Mouse (Mus musculus) myocyte (in vitro differentiated cells): ENCODE measurements around the gene Mbnl2. TPM values are rescaled to one million over a fixed set of nuclear protein-coding genes. Genes with fewer than 3 reads are reported as not detected.

Experiments used
- H3K27me3 ChIP-seq: one replicate; pipeline ENCODE4 v1.6.1; 2011; ENCODE audit not compliant: control insufficient read depth, insufficient read depth, insufficient read length
- H3K36me3 ChIP-seq: one replicate; pipeline ENCODE4 v1.6.1; 2011; ENCODE audit not compliant: control insufficient read depth, insufficient read depth
- H3K4me2 ChIP-seq: one replicate; pipeline ENCODE4 v1.6.1; 2011; ENCODE audit warnings: low read depth, control low read depth
- H3K4me3 ChIP-seq: one replicate; pipeline ENCODE4 v1.5.1; 2011; ENCODE audit warnings: mild to moderate bottlenecking, control low read depth, moderate library complexity
- H3K79me2 ChIP-seq: one replicate; pipeline ENCODE4 v1.6.1; 2011; ENCODE audit not compliant: control insufficient read depth, insufficient read depth
- H3ac ChIP-seq: one replicate; pipeline ENCODE4 v1.6.1; 2011; ENCODE audit not compliant: control insufficient read depth, insufficient read length
- CEBPB ChIP-seq: IDR thresholded peaks from 2 replicates; pipeline ENCODE4 v1.6.1; 2011; ENCODE audit warnings: mild to moderate bottlenecking, moderate library complexity; ENCODE audit not compliant: poor library complexity, insufficient read depth, severe bottlenecking
- E2F4 ChIP-seq: IDR thresholded peaks from one replicate; pipeline ENCODE4 v1.6.1; 2011; ENCODE audit warnings: mild to moderate bottlenecking, control low read depth, moderate library complexity; ENCODE audit not compliant: insufficient read depth
- MAX ChIP-seq: IDR thresholded peaks from one replicate; pipeline ENCODE4 v1.6.1; 2011; ENCODE audit warnings: low read depth, mild to moderate bottlenecking, control low read depth
- MYOD1 ChIP-seq, 3 experiments: IDR thresholded peaks; one replicate each; pipeline ENCODE4 v1.6.1; 2011; ENCODE audit warnings: control low read depth in 2 of 3, low read depth in 2 of 3, mild to moderate bottlenecking in 2 of 3, moderate library complexity in 1 of 3; ENCODE audit not compliant: insufficient read length in 2 of 3, control insufficient read depth in 1 of 3
- MYOG ChIP-seq, 3 experiments: IDR thresholded peaks; one replicate each; pipeline ENCODE4 v1.6.1; 2011; ENCODE audit warnings: control low read depth in 2 of 3, low read depth in 2 of 3, mild to moderate bottlenecking in 2 of 3; ENCODE audit not compliant: insufficient read length in 2 of 3, control insufficient read depth in 1 of 3, insufficient read depth in 1 of 3
- POLR2A ChIP-seq: IDR thresholded peaks from one replicate; pipeline ENCODE4 v1.6.1; 2011; ENCODE audit warnings: low read depth, mild to moderate bottlenecking, control low read depth, moderate library complexity; ENCODE audit not compliant: insufficient read length
- POLR2AphosphoS2 ChIP-seq: IDR thresholded peaks from one replicate; pipeline ENCODE4 v1.6.1; 2011; ENCODE audit warnings: low read depth, control low read depth; ENCODE audit not compliant: insufficient read length
- REST ChIP-seq: IDR thresholded peaks from one replicate; pipeline ENCODE4 v1.6.1; 2011; ENCODE audit warnings: mild to moderate bottlenecking, control low read depth, moderate library complexity; ENCODE audit not compliant: insufficient read depth, insufficient read length
- SRF ChIP-seq: IDR thresholded peaks from one replicate; pipeline ENCODE4 v1.6.1; 2011; ENCODE audit warnings: low read depth; ENCODE audit not compliant: control insufficient read depth, insufficient read length
- TCF12 ChIP-seq: IDR thresholded peaks from one replicate; pipeline ENCODE4 v1.6.1; 2011; ENCODE audit warnings: mild to moderate bottlenecking, control low read depth; ENCODE audit not compliant: poor library complexity, insufficient read depth, severe bottlenecking
- TCF3 ChIP-seq: IDR thresholded peaks from one replicate; pipeline ENCODE4 v1.6.1; 2011; ENCODE audit warnings: low read depth, control low read depth; ENCODE audit not compliant: insufficient read length
- USF1 ChIP-seq: IDR thresholded peaks from one replicate; pipeline ENCODE4 v1.6.1; 2011; ENCODE audit warnings: low read depth, mild to moderate bottlenecking, control low read depth, moderate library complexity
- polyA plus RNA-seq: library from polyadenylated mRNA; unstranded; fragments of >200 nt; fragmentation: generic; extraction: Trizol; gene quantifications from one replicate; pipeline ENCODE4 v1.2.1, GENCODE M21; 2012; ENCODE audit warnings: missing spikeins

Mbnl2 gene
- polyA plus RNA-seq, 1 experiment: 38.5 TPM

DNA sequence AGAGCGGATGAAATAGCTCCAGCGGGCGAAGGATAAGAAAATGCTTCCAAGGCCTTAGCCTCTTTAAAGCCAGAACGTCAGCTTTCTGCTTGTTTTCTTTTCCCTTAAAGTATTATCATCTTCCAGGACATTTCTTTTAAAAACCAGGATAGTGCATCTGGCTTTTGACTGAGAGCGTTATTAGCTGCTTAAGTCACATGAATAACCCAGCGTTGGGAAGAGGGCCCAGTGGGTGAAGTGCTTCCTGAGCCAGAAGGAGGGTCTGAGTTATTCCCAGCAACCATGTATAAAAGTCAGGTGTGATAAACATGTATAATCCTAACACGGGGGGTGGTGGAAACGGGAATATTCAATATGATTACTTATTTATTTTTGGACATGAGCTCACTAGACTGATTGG lies 61.4 kb downstream of the Mbnl2 start:
- no peak for TF ChIP-seq TCF12
- TF ChIP-seq TCF3: no peak
- no peak for TF ChIP-seq SRF
- TF ChIP-seq MAX: no peak
- TF ChIP-seq MYOG (IDR thresholded peaks at IDR 0.05; ENCODE audit: control insufficient read depth in 1 of 3, insufficient read depth in 1 of 3, insufficient read length in 2 of 3, low read depth in 2 of 3): no peak
- no peak for TF ChIP-seq E2F4
- H3K27me3 ChIP-seq: no peaks in the 10 kb centered on the region
- H3K4me3 ChIP-seq: no peak overlapping the region
- no peak overlapping the region for H3ac ChIP-seq
- peaks cover 6% of the 10 kb centered on the region for H3K36me3 ChIP-seq
- H3K79me2 ChIP-seq: peaks cover 100% of the 10 kb centered on the region
- peak overlapping the region; percentile 10 for H3K4me2 ChIP-seq

DNA sequence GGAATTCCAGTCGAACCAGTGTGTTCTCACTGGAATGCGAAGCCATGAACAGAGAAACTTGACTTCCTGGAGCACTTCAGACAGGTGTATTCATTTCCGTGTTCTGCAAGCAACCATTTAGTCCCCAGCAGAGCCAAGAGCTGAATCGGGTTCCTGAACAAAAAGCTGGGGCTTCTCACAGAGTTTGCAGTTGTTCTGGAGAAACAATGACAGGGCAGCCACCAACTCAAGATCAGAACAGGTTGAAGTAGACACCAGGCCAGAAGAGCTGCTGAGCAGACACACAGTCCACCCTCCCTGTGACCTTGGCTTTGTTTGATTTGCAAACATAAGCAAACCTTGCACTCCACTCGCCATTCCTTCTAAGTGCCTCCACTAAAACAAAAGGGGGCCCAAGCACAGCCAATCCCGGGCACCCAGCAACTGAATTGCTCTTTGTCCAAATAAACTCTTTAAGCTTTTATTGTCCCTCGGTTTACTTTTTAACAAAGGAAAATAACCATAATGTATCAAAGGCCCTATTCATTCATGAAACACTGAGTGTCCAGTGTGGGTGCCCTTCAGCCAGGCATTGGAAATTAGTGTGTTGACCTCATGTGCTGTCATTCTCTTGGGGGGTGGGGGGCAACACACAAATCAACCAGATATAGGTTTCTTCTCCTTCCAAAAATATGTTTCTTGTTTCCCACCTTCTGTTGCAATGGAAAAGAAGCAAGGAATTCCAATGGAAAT lies 62.4 kb downstream of the Mbnl2 start:
- no peak overlapping the region for H3K4me2 ChIP-seq
- H3K4me3 ChIP-seq: no peak overlapping the region
- peaks cover 100% of the 10 kb centered on the region for H3K79me2 ChIP-seq
- no peaks in the 10 kb centered on the region for H3K27me3 ChIP-seq
- H3K36me3 ChIP-seq: peaks cover 6% of the 10 kb centered on the region
- no peak overlapping the region for H3ac ChIP-seq
- TF ChIP-seq E2F4: no peak
- TF ChIP-seq POLR2A: no peak
- no peak for TF ChIP-seq CEBPB
- TF ChIP-seq POLR2AphosphoS2: no peak
- TF ChIP-seq REST: no peak
- no peak for TF ChIP-seq MAX
- TF ChIP-seq TCF3: no peak
- no peak for TF ChIP-seq SRF
- TF ChIP-seq TCF12: no peak

DNA sequence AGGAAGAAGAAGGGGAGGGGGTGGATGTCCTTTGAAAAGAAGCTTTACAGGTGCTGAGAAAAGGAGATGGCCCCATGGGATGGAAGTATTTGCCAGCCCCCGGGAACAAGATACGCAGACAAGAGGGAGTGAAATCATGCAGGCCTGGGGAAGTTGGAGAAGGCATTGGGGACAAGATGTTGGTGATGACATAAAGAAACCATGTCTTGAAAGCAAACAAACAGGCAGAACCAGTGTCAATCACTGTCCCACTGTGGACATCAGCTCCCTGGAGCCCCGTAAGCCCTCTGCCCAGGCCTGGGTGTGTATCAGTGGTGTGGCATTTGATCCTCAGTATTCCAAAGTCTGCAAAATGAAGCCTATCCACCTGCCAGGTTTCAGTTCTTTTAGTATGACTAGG lies 63.2 kb downstream of the Mbnl2 start:
- Histone ChIP-seq H3K36me3 (peaks cover 6% of the 10 kb centered on the region), H3K79me2 (peaks cover 100% of the 10 kb centered on the region), H3K4me3 (no peak overlapping the region), H3K27me3 (no peaks in the 10 kb centered on the region), H3ac (no peak overlapping the region), H3K4me2 (no peak overlapping the region)
- no peak for TF ChIP-seq SRF
- TF ChIP-seq TCF3: no peak
- no peak for TF ChIP-seq CEBPB
- no peak for TF ChIP-seq POLR2A
- no peak for TF ChIP-seq USF1
- TF ChIP-seq E2F4: no peak
- TF ChIP-seq POLR2AphosphoS2: no peak
- TF ChIP-seq REST: no peak
- no peak for TF ChIP-seq MYOD1 (IDR thresholded peaks at IDR 0.05; ENCODE audit: control insufficient read depth in 1 of 3, insufficient read length in 2 of 3, low read depth in 2 of 3)
- no peak for TF ChIP-seq MAX
- TF ChIP-seq TCF12: no peak
- TF ChIP-seq MYOG (IDR thresholded peaks at IDR 0.05; ENCODE audit: control insufficient read depth in 1 of 3, insufficient read depth in 1 of 3, insufficient read length in 2 of 3, low read depth in 2 of 3): no peak

DNA sequence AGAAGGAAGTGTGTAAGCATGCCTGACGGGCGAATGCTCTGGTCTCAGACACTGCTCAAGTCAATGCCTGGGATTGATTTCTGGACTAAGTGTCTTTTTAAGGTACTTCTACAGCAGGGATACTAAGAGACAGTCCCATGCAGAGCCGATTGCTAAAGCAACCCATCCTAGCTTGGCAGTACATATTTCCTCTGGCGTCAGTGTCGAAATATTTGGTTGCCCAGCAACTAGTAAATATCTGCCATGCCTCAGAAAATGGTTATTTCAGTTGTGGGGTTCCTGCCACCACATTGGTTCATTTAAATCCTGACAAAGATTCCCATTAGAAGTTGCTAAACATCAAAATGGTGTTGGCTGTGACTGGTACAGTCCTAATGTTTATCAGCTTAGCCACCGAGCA lies 66.4 kb downstream of the Mbnl2 start:
- H3K4me3 ChIP-seq: no peak overlapping the region
- no peak for TF ChIP-seq MYOD1 (IDR thresholded peaks at IDR 0.05; ENCODE audit: control insufficient read depth in 1 of 3, insufficient read length in 2 of 3, low read depth in 2 of 3)
- TF ChIP-seq CEBPB: 0 out of 2 replicates have a peak, but pooled peaks have one; percentile 31
- no peak for TF ChIP-seq E2F4
- H3K4me2 ChIP-seq: peak overlapping the region; percentile 56
- H3K36me3 ChIP-seq: peaks cover 19% of the 10 kb centered on the region
- no peaks in the 10 kb centered on the region for H3K27me3 ChIP-seq
- H3K79me2 ChIP-seq: peaks cover 99% of the 10 kb centered on the region
- no peak overlapping the region for H3ac ChIP-seq

DNA sequence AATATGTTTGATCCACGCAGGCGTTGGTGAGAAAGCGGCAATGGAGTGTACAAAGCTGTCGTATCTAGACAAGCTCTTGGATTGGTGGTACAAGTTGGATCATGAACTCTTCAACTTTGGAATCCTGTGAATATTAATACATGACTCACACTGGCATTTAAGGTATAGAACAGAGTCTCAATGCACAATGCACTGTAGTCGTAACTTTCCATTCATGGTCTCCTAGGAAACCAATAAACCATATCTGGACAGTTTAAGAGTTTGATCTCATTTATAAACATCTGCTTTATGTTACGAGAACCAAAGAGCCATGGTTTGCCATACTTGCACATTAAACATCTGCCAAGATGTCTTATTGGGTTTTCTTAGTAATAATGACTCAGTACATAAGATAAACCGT lies 66.9 kb downstream of the Mbnl2 start:
- H3K79me2 ChIP-seq: peaks cover 99% of the 10 kb centered on the region
- H3K36me3 ChIP-seq: peaks cover 16% of the 10 kb centered on the region
- H3ac ChIP-seq: no peak overlapping the region
- no peak for TF ChIP-seq SRF
- no peak for TF ChIP-seq CEBPB
- no peak for TF ChIP-seq MYOD1 (IDR thresholded peaks at IDR 0.05; ENCODE audit: control insufficient read depth in 1 of 3, insufficient read length in 2 of 3, low read depth in 2 of 3)
- no peak for TF ChIP-seq POLR2A
- no peak for TF ChIP-seq REST
- TF ChIP-seq E2F4: no peak
- no peak for TF ChIP-seq USF1
- no peak for TF ChIP-seq POLR2AphosphoS2
- no peak for TF ChIP-seq TCF3
- no peak for TF ChIP-seq TCF12
- TF ChIP-seq MYOG (IDR thresholded peaks at IDR 0.05; ENCODE audit: control insufficient read depth in 1 of 3, insufficient read depth in 1 of 3, insufficient read length in 2 of 3, low read depth in 2 of 3): no peak
- TF ChIP-seq MAX: no peak
- H3K4me2 ChIP-seq: peak overlapping the region; percentile 56
- H3K27me3 ChIP-seq: no peaks in the 10 kb centered on the region
- H3K4me3 ChIP-seq: no peak overlapping the region
